Mouse (Mus musculus) bone marrow, adult 2 months (tissue): ENCODE measurements at regions not wholly inside any gene's neighbourhood (a gene's known extent, or its start where the extent isn't known, plus 50 kb on each side); places are given as distances from the start of the nearest gene placed in this dataset.

Experiments used
- CTCF ChIP-seq: fragments of 200-500 bp; IDR thresholded peaks from 2 replicates; pipeline ENCODE4 v1.5.1; 2011; ENCODE audit warnings: low read length, control low read depth; ENCODE audit not compliant: control insufficient read depth, insufficient read depth
- POLR2A ChIP-seq: fragments of 200-500 bp; IDR thresholded peaks from 2 replicates; pipeline ENCODE4 v1.6.1; 2011; ENCODE audit warnings: low read depth, mild to moderate bottlenecking, control low read depth, low read length, borderline replicate concordance; ENCODE audit not compliant: control insufficient read depth

DNA sequence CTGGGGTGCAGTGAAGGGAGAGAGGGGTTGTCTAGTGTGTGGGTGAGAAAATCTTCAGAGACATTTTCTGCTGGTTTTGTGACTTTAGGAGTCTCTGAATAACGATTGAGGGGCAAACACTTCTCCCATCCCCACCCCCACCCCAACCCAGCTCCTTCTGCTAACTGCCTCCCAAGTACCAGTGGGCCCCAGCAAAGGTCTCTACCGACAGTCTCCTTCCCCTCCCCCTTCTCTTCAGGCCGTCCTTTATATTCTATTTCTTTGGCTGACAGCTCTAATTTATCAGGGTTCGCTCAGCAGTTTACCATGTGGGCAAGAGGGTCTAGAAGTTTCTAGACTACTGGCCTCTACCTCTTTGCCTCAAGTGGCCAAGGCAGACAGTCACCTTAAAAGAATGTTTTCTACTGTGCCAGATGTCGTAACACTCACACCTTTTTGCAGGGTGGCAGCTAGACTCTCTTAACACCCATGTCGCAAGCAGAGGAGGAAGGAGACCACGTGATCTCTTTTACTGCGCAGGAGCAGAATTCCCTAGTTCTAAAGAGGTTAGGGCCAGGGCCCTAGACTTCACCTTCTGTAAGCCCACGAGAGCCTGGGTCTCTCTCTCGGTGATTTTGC is 66.8 kb upstream of the Serp2 start:
- TF ChIP-seq POLR2A (no peak), CTCF (no peak)
